Mouse (Mus musculus) cerebellum, adult 2 months (tissue): ENCODE results near the gene Lancl1.

Experiments used
- CTCF ChIP-seq: fragments of 200-500 bp; IDR thresholded peaks from 2 replicates; pipeline ENCODE4 v1.5.1; 2011; ENCODE audit warnings: low read depth, mild to moderate bottlenecking, control low read depth, low read length, moderate library complexity, borderline replicate concordance; ENCODE audit not compliant: insufficient read depth
- POLR2A ChIP-seq: fragments of 200-500 bp; IDR thresholded peaks from 2 replicates; pipeline ENCODE4 v1.6.1; 2011; ENCODE audit warnings: low read length, control low read depth, borderline replicate concordance; ENCODE audit not compliant: insufficient read depth

- TF ChIP-seq CTCF (no peak), POLR2A (no peak)
Measured at GRCm38 (mm10) chr1:67077739-67078138, 39.1 kb upstream of the Lancl1 start.
